Mouse (Mus musculus) R1 (cell line): ENCODE measurements around the gene St3gal6.
A peak's percentile ranks its signal among the peaks of the same experiment; 100 is the strongest.

Source experiments
- DNase-seq: peaks from one replicate; pipeline ENCODE4 v3.0.0-alpha.2; 2018; ENCODE audit warnings: low read depth, low spot score

Gene St3gal6

DNA sequence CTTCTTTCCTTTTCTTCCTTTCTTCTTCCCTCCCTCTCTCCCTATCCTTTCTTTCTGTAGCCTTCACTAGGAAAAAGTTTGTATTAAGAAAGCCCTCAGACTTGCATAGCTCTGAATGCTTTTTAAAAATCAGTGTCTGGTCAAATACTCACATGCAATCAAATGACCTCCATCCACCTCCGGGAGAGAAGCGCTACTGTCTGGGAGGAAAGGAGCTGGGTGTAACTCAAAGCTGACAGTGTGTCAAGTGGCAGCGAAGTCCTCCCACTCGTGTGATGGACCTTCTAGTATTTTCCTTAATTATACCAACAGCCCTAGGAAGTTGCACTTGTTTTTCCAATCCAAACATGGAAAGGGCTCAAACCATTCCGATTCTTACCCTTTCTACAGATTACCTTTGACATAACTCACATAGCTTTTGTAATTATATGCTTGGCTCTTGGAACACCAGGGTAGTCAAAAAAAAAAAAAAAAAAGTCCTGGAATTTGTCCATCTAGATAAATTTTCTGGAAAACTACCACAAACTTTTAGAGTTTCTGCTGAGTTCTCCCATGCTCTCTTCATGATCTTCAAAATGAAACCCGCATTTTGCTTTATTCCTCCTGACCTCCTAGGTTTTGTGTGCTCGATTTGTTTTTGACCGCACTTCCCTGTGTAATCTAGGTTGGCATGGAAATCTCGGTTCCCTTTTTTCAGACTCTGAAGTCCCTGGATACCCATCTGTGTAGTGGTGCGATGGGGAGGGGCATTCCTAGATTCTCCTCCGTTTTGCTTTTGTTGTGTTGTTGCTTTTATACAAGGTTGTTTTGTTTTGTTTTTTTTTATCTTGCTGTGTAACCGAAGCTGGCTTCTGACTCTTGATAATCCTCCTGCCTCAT lies at the start of gene St3gal6:
Gene St3gal6 (minus strand): TSS at position 272 of the 879 bp plus-strand sequence.
- no peak for DNase-seq

DNA sequence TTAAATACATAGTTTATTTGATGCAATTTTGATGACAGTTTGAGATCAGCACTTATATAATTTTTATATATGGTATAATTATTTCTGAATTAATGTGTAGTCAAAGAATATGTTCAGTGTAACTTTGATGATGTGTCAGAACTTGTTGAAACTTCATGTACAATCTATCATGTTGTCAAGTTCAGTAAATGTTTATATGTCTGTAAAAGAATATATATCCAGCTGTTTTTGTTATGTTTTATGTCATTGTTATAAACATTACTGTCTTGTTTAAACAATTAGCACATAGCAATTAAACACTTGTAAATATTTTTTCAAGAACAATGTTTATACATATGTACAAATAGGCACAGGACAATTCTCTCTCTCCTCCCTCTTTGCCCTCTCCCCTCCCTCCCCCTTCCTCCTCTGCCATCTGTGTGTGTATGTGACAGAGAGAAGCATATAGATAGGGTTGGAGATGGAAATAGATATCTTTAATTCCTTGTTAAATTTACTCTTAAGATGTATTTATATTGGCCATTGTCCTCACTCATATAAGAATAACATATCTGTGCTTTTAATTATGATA lies 46.7 kb upstream of the St3gal6 start:
- no peak for DNase-seq

DNA sequence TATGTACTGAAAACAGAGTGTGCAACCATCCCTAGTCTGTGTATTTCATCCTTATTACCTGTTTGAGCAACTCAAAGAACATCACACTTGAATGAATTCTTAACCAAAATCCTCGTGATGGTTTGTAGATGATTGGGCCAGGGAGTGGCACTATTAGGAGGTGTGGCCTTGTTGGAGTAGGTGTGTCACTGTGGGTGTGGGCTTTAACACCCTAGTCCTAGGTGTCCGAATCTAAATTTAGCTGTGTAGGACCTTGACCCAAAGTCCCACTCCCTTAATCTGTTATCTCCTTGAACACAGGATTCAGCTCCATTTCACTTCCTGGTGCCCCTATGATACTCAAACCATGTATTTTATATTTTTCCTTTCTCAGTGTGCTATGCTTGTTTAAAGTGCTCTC lies 37.2 kb upstream of the St3gal6 start:
- no peak for DNase-seq

DNA sequence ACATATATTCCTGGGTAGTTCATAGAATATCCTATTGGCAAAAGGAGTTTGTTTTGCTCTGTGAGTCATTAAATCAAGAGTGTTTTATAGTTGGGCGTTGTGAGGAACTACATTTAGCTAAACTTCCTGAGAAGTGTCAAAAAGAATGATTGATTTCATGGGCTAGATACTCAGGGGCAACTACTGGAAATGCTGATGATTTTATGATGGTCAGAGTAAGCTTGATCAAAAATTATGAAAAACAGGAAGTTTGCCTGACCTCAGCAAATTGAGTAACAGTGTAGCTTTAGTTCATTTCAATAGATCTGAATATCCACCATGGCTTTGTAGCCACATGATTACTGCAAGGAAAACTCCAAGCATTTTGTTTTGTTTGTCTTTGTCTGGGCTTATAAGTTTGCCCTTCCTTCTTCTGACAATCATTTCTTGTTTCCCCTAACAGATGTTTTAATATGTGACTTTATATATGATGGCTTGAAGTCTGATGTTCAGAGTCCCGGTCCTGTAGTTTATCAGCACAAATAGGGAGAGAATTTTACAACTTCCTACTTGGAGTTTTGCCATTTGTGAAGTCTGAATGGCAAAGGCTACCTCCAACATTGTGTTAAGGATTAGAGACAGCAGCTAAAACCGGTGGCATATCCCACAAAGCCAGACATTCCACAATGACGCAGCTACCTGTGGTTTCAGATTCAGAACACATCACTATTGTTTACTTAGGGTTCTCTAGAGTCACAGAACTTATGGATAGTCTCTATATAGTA lies 32.2 kb upstream of the St3gal6 start:
- DNase-seq = no peak

DNA sequence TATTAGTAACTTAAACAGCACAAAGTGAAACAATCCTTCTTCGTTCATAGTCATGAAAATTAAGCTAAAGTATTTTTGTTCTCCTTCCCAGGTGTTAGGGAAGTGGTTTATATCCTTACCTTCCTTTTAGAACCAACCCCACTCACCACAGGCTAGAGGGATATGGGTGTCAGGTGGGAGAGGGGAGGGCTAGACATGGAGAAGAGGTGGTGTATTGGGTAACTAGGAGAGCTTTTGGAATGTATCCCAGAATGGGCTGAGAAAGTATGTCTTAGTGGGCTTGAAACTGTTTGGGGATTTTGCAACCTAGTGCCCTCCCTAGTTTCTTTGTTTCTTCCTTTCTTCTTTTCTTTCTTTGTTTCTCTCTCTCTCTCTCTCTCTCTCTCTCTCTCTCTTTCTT lies 30.6 kb upstream of the St3gal6 start:
- no peak for DNase-seq

DNA sequence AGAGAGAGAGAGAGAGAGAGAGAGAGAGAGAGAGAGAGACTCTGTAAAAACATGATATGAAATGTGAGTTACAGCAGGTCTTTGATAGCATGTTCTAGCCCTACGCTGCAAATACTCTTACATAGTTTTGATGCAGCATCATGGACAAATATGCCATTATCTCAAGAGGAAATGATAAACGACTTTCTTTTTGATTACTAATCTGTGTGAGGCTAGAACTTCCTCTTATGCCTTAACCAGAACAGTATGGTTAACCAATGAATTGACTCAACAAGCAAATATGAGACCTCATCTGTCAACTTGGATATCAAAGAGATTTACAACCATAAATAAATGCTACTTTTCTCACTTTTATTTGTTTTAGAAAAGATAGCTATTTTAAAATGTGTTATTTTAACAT lies 24.0 kb upstream of the St3gal6 start:
- DNase-seq = no peak

DNA sequence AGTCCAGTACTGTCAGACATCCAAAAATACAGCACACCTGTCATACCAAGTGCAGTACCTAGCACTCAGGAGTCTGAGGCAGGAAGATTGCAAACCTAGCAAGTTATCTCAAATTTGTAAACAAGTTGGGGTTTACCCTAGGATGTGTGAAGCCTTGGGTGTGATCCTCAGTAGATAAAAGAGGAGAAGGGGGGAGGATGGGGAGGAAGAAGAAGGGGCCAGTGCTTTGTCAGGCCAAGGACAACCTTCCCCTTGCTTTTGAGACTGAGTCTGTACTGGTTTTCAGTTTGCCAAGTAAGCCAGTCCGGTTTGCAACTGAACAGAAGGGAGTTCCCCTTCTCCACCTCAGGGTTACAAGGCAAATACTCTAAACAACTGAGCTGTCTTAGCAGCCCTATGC lies 22.1 kb upstream of the St3gal6 start:
- DNase-seq = no peak

DNA sequence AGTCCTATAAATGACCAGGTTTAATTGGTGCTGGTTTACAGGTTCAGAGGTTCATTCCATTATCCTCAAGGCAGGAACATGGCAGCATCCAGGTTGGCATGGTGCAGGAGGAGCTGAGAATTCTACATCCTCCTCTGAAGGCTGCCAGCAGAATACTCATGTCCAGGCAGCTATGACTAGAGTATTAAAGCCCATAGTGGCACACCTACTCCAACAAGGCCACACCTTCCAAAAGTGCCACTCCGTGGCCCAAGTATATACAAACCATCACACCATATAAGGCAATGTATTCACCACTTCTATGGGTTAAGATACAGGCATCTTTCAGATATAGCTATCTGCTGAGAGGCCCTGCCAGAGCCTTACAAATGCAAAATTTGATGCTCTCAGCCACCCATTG lies 15.4 kb upstream of the St3gal6 start:
- no peak for DNase-seq

DNA sequence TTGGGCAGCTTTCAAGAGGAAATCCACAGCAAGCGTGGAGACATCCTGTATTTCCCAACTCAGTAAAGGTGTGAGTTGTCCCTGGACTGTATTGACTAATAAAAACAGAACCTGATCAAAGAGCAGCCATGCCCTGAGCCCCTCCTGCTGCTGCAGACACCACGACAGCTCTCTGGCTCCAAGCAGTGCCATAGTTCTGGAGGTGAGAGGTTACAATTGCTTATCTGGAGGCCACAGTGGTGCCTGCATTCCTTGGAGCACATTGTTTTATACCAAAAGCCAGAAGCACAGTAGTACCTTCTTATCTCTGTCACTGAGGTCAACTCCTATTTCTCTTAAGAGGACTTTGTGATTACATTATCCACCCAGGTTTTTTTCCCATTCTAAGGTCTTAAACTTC lies 15.0 kb upstream of the St3gal6 start:
- no peak for DNase-seq

DNA sequence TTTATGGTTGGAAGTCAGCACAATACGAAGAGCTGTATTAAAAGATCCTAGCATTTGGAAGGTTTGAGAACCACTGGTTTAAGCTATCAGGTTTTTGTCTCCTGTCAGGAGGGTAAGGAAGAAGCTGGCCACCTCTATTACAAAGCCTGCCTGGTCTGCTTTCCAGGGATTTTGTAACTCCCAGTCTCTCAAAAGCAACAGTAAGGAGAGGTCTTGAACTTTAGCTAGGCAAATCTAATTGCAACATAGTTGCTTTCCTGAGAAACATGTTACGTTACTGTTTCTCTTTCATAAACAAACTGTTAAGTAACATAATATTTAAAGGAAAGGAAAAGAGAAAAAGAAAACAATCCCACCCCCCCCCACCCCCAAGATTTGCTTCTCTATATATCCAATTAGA lies 12.0 kb upstream of the St3gal6 start:
- DNase-seq = no peak

DNA sequence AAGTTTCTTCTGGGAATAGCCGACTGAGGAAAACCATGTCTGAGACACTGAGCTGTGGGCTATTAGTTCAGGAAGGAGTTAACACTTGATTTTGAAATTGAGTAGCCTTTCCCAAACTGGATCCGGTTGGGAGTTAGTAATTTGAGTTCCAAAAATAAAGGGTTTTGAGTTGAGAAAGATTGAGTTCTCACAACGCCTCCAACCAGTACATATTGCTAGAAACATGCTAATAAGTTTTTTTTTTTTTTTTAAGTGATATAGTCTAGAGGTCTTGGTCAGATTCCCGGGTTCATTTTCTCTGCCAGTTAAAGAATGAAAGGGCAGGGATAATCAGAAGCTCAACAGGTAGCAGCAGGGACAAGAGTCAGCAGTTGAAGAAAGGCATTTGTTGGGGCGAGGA lies 11.2 kb upstream of the St3gal6 start:
- DNase-seq = no peak

DNA sequence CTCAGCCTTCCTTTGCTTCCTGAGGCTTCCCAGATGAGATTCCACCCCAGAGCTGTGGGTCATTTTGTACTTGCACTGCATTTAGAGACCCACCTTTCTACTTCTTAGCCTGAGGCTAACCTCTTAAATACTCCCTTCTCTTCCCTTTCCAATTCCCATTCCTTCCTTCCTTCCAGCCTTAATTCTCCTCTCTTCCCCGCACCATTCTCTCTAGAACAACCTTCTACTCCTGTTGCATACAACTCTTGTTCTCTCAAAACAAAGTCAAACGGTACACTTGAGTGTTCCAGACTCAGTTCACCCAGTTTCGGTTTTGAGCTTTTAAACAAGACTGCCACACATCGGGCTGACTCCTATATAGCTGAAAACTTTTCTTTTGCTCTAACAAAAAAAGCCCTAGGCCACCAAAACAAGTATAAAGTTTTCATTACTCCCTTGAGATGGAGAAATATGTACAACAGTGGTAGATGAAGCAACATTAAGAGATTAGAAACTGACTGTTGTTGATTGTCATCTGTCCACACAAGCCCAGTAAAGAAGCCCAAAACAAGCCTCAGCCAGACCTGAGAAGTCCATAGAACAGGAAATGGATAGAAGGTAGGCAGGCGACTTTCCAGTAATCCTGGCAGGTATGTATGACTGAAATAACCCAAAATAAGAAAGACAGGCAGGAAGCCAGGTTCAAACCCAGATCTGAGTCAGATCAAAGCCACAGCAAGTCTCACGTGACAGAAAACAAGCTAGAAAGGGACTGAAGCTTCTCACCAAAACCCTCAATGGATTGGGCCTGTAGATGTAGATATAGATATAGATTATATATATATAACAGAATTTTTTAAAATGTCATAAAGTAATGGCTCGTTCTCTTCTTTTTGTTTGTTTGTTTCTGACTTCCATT lies 10.5 kb upstream of the St3gal6 start:
- DNase-seq = no peak

DNA sequence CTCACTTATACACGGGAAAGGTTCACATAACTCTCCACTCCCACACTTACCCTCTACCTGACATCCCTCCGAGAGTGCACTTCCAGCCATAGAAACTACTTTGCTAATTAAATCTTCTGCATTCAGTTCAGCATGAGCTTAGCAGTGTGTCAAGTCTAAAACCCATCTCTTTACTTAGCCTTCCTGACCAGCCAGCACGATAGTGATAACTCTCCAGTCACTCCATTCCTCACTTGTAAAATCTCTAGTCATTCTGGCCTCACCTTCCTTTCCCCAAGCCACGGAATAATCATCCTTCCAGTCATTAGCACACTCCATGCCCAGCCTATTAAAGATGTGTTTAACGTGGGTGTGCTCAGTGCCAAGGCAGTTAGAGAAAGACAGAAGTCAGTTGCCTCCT lies 9.7 kb upstream of the St3gal6 start:
- no peak for DNase-seq

DNA sequence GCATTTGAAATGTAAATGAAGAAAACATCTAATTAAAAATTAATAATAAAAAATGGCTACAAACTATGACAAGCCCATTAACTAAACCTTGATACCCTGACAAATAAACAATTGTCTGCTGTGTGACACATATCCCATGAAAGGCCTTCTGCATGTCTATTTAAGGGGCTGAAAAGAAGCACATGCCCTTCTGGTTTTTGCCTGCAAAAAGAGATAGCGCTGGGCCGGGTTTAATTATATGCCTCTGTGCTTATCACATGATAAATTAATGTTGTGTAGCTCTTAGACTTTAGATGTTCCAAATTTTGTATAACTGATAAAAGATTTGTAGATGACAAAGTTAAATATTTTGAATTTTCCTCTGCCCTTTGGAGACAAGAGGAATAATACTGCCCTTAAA lies 9.2 kb upstream of the St3gal6 start:
- no peak for DNase-seq

DNA sequence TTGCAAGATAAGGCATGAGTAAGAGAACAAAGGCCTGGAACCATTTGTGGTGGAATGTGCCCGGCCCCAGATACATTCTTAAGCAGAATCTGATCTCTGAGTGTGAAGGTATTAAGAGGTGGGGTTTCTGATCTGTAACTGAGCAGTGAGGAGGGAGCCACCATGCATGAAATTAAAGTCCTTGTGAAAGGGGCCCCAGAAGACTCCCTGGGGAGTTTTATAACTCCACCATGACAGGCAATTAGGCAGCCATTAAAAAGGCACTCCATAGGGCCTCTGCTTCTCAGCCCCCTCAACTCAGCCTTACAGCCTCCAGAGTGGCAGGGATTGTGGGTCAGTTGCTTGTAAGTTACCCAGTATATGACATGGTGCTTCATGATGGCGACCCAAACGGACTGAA lies 8.5 kb upstream of the St3gal6 start:
- peak; percentile 61 for DNase-seq

DNA sequence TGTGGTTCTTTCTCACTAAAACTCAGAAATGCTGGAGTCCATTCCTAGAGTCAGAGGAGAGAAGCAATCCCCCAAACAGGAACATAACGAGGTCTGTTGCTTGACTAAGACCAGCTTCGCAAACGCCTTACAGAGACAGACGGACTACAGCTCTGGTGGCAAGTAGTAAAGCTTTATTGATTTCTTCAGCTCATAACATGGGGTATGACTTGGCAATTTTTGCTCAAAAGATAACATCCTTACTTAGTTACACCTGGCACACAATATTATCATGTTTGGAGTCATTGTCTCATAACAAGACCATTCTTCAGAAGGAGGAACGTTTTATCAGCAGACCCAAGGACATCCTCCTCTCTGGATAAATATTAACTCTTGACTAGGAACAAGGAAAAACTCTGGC lies 3.8 kb upstream of the St3gal6 start:
- DNase-seq = no peak

DNA sequence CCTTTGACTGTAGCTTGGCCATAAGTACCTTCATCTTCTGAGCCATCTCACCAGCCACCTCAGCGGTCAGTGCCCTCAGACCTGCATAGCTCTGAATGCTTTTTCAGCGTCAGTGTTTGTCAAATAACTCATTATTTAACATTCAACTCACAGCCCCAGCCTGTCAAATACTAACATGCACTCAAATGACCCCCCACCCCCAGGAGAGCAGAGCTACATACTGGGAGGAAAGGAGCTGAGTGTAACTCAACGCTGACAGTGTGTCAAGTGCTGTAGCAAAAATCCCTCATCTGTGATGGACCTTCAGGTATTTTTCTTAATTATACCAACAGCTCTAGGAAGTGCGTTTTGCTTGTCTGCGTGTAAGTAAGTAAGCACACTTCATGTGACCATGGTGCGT lies 2.7 kb upstream of the St3gal6 start:
- DNase-seq = no peak

DNA sequence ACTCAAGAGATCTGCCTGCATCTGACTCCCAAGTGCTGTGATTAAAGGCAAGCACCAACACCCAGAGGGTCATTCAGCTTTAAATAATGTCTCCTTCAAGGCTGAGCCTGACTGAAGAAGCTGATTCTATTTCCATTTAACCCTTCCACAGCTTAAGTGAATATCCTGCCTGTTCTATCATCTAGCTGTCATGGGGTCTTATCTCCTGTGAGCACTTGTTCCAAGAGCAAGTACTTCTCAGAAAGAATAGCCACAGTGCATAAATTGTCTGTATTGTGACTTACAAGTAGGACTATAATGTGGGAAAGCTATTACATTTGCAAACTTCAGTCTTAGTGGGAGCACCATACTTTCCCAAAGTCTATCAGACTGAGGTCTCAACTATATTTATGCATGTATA lies 1.8 kb upstream of the St3gal6 start:
- no peak for DNase-seq

DNA sequence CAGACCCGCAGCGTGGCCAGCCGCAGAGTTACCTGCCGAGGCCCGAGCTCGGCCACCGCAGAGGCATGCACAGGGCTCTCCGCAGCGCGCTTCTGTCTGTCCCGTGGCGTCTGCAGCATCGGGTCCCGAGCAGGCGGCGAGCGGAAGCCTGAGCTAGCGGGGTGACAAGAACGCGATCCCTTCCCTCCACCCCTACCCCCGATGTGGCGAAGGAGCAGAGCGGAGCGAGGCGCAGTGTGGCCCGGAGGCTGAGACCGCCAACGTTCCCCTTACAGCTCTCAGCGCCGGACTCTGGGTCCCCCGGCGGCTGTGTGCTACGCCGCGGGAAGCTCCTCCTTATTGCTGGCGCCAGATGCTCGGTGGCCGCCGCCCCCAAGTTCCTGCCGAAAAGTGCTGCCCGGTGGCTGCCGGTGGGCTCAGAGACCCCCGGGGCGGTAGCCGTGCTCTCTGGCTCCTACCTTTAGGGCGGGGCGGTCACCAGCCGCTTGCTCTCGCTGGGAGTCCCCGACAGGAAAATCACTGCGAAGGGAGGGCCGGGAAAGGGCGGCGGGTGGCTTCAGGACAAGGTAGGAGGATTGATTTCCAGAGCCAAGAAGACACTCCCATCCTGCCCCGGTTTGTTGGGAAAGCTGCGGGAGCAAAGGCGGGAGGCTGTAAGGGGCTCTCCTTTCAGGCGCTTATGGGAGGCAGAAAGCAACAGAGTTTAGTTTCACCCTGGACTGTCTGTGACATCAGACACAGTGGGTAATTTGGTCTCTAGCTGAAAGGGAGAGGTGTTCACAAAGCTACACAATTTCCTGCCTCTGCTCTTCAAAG lies 791 bp downstream of the St3gal6 start:
- DNase-seq = peak; percentile 74

DNA sequence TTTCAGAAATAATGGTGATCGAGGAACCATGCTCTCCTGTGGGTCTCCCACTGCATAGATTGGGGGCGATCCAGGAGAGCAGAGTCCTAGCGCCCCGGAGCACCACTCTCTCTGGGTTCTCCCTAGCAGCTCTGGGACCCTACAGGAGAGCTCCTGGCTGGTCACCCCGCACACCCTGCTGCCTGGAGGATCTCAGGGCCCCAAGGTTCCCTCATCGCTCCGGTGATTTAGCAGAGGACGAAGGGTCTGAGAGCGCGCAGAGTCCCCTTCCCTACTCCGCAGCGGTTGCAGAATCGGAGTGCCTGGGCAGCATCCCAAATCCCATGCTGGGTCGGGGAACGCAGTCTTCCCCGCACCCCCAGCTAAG lies 1.4 kb downstream of the St3gal6 start:
- peak; percentile 56 for DNase-seq

DNA sequence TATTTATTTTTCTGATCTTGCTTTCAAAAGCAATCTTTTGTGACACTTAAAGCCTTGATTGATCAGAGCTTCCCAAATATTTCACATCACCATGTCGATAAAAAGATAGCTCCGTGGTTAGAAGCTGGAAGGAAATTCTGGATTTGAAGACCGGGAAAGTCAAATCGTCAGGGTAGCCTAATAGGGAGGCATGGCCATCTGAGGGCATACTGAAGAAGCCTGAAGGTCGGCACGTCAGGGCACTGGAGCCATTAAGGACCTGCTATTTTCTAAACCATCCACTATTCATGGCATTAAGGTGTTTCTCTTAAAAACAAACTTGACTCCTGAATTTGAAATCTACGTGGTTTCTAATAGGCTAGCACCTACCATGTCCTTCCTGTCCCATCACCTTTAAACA lies 2.1 kb downstream of the St3gal6 start:
- no peak for DNase-seq
